Mouse (Mus musculus) ES-Bruce4 (cell line): ENCODE results near the gene Zfp637.
A peak's percentile ranks its signal among the peaks of the same experiment; 100 is the strongest.

Experiments
- CTCF ChIP-seq: IDR thresholded peaks from one replicate; pipeline ENCODE4 v1.8.1; 2011; ENCODE audit warnings: low read depth, low read length
- EP300 ChIP-seq: IDR thresholded peaks from 2 replicates; pipeline ENCODE4 v1.6.1; 2011; ENCODE audit warnings: low read depth, low read length; ENCODE audit not compliant: insufficient read depth
- POLR2A ChIP-seq: IDR thresholded peaks from one replicate; pipeline ENCODE4 v1.8.1; 2011; ENCODE audit warnings: low read length; ENCODE audit not compliant: insufficient read depth

- no peak for TF ChIP-seq EP300
- TF ChIP-seq POLR2A = no peak
- TF ChIP-seq CTCF = peak; percentile 63
Observed at GRCm38 (mm10) chr6:117825369-117825768, 15.6 kb upstream of the Zfp637 start.
